In genomic region chr2:91517186-91517585, GRCm38 (mm10) we compare ENCODE assay signal across 11 mouse cellular contexts. TPM values are rescaled to one million over a fixed set of nuclear protein-coding genes. Genes with fewer than 3 reads are reported as not detected.
DNase-seq lines count a peak whose midpoint lies in the region; ATAC-seq and TF ChIP-seq lines count a peak whose summit lies in the region.
"Had no signal": no experiment of that assay in that cellular context is flagged by ENCODE, and none has a peak within 500 bp of the region (broad histone marks: within the 10 kb centered on the region; RNA-seq: fewer than 3 reads in every experiment).

No protein-coding gene starts in this region.

- no peak for DNase-seq in frontal cortex, postnatal 36 days (ENCODE audit: low spot score in 2 of 2)
- no peak for DNase-seq in midbrain, embryonic 10.5 days (ENCODE audit: low spot score)
- DNase-seq in heart, postnatal 10 days: peak; percentile 36 to 39
- DNase-seq in MN1 (ENCODE audit: low spot score): no peak
- no peak for DNase-seq in c-Kit-positive CD71-positive TER-119-positive erythroid progenitor cells, embryonic 14.5 days (ENCODE audit: low spot score)
- DNase-seq: thymus, postnatal 36 days had no signal

- ATAC-seq in frontal cortex, adult (ENCODE audit: low TSS enrichment): peak; percentile 41; the same call in 1 of the 2 replicates
- no peak for ATAC-seq in midbrain, embryonic 13.5 days

- H3K4me2 ChIP-seq in midbrain, embryonic 13.5 days (replicated peaks): no peak overlapping the region
- peak overlapping the region; percentile 68 for H3K4me2 ChIP-seq in myocyte (ENCODE audit: low read depth)
- H3K4me2 ChIP-seq: hindbrain, embryonic 13.5 days had no signal

- intact Hi-C loops in heart, postnatal 10 days (cut with DNase I): no loop called here

- H3K4me1 ChIP-seq in midbrain, embryonic 10.5 days: peaks cover 8% of the 10 kb centered on the region
- no peaks in the 10 kb centered on the region; the same call in 1 of the 2 replicates for H3K4me1 ChIP-seq in midbrain, embryonic 13.5 days (replicated peaks)
- H3K4me1 ChIP-seq: hindbrain, embryonic 13.5 days had no signal

- peaks cover 24% of the 10 kb centered on the region for H3K36me3 ChIP-seq in midbrain, embryonic 10.5 days
- H3K36me3 ChIP-seq in midbrain, embryonic 13.5 days: 0 out of 2 replicates have a peak, but pooled peaks cover 4% of the 10 kb centered on the region
- peaks cover 8% of the 10 kb centered on the region for H3K36me3 ChIP-seq in myocyte (ENCODE audit: control insufficient read depth, insufficient read depth)

- no peaks in the 10 kb centered on the region for H3K79me2 ChIP-seq in myocyte (ENCODE audit: control insufficient read depth, insufficient read depth)

- no peaks in the 10 kb centered on the region for H3K9me3 ChIP-seq in midbrain, embryonic 10.5 days (replicated peaks)
- H3K9me3 ChIP-seq in midbrain, embryonic 13.5 days: no peaks in the 10 kb centered on the region
- H3K9me3 ChIP-seq: hindbrain, embryonic 13.5 days had no signal

- H3K27ac ChIP-seq in midbrain, embryonic 10.5 days (replicated peaks): 0 out of 2 replicates have a peak overlapping the region, but pooled peaks have one; percentile 14
- H3K27ac ChIP-seq in midbrain, embryonic 13.5 days: no peak overlapping the region
- H3K27ac ChIP-seq: hindbrain, embryonic 13.5 days had no signal

- no peak overlapping the region for H3K4me3 ChIP-seq in midbrain, embryonic 10.5 days
- no peak overlapping the region for H3K4me3 ChIP-seq in midbrain, embryonic 13.5 days (replicated peaks)
- no peak overlapping the region for H3K4me3 ChIP-seq in myocyte
- H3K4me3 ChIP-seq: erythroblast, embryonic 14.5 days; hindbrain, embryonic 13.5 days had no signal

- H3K9ac ChIP-seq in midbrain, embryonic 13.5 days (replicated peaks): no peak overlapping the region
- H3K9ac ChIP-seq: hindbrain, embryonic 13.5 days had no signal

- no peak overlapping the region for H3ac ChIP-seq in myocyte (ENCODE audit: control insufficient read depth, insufficient read length)

- WGBS in midbrain, embryonic 10.5 days: 31% methylated on average over 2 of the region's 2 CpGs
- WGBS in midbrain, embryonic 13.5 days: 8% methylated on average over 2 of the region's 2 CpGs

- TF ChIP-seq POLR2A in myocyte (IDR thresholded peaks at IDR 0.05; ENCODE audit: insufficient read length, low read depth): no peak

- no peaks in the 10 kb centered on the region for H3K27me3 ChIP-seq in midbrain, embryonic 10.5 days (ENCODE audit: low read depth, poor library complexity, severe bottlenecking)
- no peaks in the 10 kb centered on the region for H3K27me3 ChIP-seq in midbrain, embryonic 13.5 days
- H3K27me3 ChIP-seq in myocyte (ENCODE audit: control insufficient read depth, insufficient read depth, insufficient read length): no peaks in the 10 kb centered on the region
- H3K27me3 ChIP-seq: hindbrain, embryonic 13.5 days had no signal

TF ChIP-seq in myocyte, 11 proteins besides CTCF, POLR2A, EP300 and RAD21:
- TF ChIP-seq POLR2AphosphoS2 (IDR thresholded peaks at IDR 0.05; ENCODE audit: insufficient read length, low read depth) (no peak), USF1 (IDR thresholded peaks at IDR 0.05; ENCODE audit: low read depth) (no peak), TCF12 (IDR thresholded peaks at IDR 0.05; ENCODE audit: insufficient read depth, poor library complexity, severe bottlenecking) (no peak), MYOD1 (IDR thresholded peaks at IDR 0.05; ENCODE audit: control insufficient read depth in 1 of 3, insufficient read length in 2 of 3, low read depth in 2 of 3) (no peak), TCF3 (IDR thresholded peaks at IDR 0.05; ENCODE audit: insufficient read length, low read depth) (no peak), REST (IDR thresholded peaks at IDR 0.05; ENCODE audit: insufficient read depth, insufficient read length) (no peak), SRF (IDR thresholded peaks at IDR 0.05; ENCODE audit: control insufficient read depth, insufficient read length, low read depth) (no peak), MAX (IDR thresholded peaks at IDR 0.05; ENCODE audit: low read depth) (no peak), CEBPB (IDR thresholded peaks at IDR 0.05; ENCODE audit: insufficient read depth, poor library complexity, severe bottlenecking) (no peak), MYOG (IDR thresholded peaks at IDR 0.05; ENCODE audit: control insufficient read depth in 1 of 3, insufficient read depth in 1 of 3, insufficient read length in 2 of 3, low read depth in 2 of 3) (no peak), E2F4 (IDR thresholded peaks at IDR 0.05; ENCODE audit: insufficient read depth) (no peak)

RNA-seq across cellular contexts. Expression of gene Ckap5, which starts 9.4 kb away (rescaled TPM):
- polyA plus RNA-seq in midbrain, embryonic 10.5 days (2016; fragmentation: Nextera tagmentation; extraction: Ambion mirVana): 148 and 165 TPM in 2 replicates
- polyA plus RNA-seq in midbrain, embryonic 13.5 days (2015; fragmentation: Nextera tagmentation; extraction: Ambion mirVana): 149 and 153 TPM in 2 replicates
- total RNA-seq in heart, postnatal 10 days (2021): 10 to 100 TPM; 56.7 to 69.6 TPM
- 12.6 TPM for polyA plus RNA-seq in myocyte (2012; fragmentation: generic; extraction: Trizol)

RNA-seq across cellular contexts. Expression of gene Lrp4, which starts 59.9 kb away (rescaled TPM):
- polyA plus RNA-seq in midbrain, embryonic 10.5 days (2016; fragmentation: Nextera tagmentation; extraction: Ambion mirVana): 7.0 and 7.1 TPM in 2 replicates
- 7.1 and 10.2 TPM in 2 replicates for polyA plus RNA-seq in midbrain, embryonic 13.5 days (2015; fragmentation: Nextera tagmentation; extraction: Ambion mirVana)
- total RNA-seq in heart, postnatal 10 days (2021): 10 to 100 TPM; 11.4 to 13.3 TPM
- 20.1 TPM for polyA plus RNA-seq in myocyte (2012; fragmentation: generic; extraction: Trizol)
- polyA plus RNA-seq: erythroblast, embryonic 14.5 days had no signal

Comparison
In these comparisons a context has a peak if more than half of its experiments do, and no peak if none do; other contexts are left out.
1. DNase-seq: peak in heart, postnatal 10 days (2 of 2); none in frontal cortex, postnatal 36 days (0 of 2), midbrain, embryonic 10.5 days (single experiment), MN1 (single experiment) and c-Kit-positive CD71-positive TER-119-positive erythroid progenitor cells, embryonic 14.5 days (single experiment).
2. RNA of gene Ckap5, which starts 9.4 kb away (polyA plus RNA-seq): 149 to 153 TPM in midbrain, embryonic 13.5 days and 148 to 165 TPM in midbrain, embryonic 10.5 days; 12.6 TPM in myocyte (single experiment); every median in the first group is over 10 times any median in the second.